Mouse (Mus musculus) small intestine, adult 2 months (tissue): Measurements from ENCODE around the gene Capn8.

ENCODE experiments used
- CTCF ChIP-seq: fragments of 200-500 bp; IDR thresholded peaks from 2 replicates; pipeline ENCODE4 v1.5.1; 2012; ENCODE audit warnings: low read depth, mild to moderate bottlenecking, control low read depth, inconsistent platforms, low read length, moderate library complexity, mixed read lengths; ENCODE audit not compliant: insufficient replicate concordance, insufficient read length; ENCODE audit errors: extremely low read depth
- POLR2A ChIP-seq: fragments of 200-500 bp; IDR thresholded peaks from 2 replicates; pipeline ENCODE4 v1.6.1; 2012; ENCODE audit warnings: low read depth, mild to moderate bottlenecking, control low read depth, inconsistent platforms, low read length, moderate library complexity

DNA sequence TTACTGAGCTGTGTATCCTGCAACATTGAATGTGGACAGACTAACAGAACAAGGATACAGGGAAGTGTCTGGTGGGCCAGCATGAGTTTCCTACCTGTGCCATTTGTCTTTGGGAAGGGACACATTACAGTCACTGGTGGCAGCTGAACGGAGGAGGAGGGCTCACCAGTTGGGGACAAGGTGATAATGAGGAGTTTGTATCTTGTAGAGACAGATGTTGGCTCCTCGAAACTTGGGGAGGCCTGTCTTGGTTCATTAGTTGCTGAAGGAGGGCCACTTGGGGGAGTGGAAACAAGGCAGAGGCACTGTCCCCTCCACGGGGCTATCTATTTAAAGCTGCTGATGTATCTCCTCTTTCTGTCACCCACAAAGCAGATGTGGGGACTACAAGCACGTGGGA lies 75.3 kb downstream of the Capn8 start:
- TF ChIP-seq POLR2A (no peak), CTCF (no peak)
